Mouse (Mus musculus) neural tube, embryonic 12.5 days (tissue): ENCODE results near the gene Sepsecs. TPM values are rescaled to one million over a fixed set of nuclear protein-coding genes. Genes with fewer than 3 reads are reported as not detected.

Experiments
- ATAC-seq: fragments of 200-750 bp; cut with Nextera tagmentation; 2 replicates; pipeline ENCODE4 v1.8.0; 2017; ENCODE audit warnings: low read depth, mild to moderate bottlenecking, moderate TSS enrichment, moderate library complexity; ENCODE audit not compliant: low FRiP score
- H3K27ac ChIP-seq: fragments of 300-500 bp; sonication (generic); 2 replicates; pipeline ENCODE4 v1.5.1; 2016
- H3K27me3 ChIP-seq: fragments of 300-500 bp; sonication (generic); replicated peaks from 2 replicates; pipeline ENCODE4 v1.6.1; 2016; ENCODE audit warnings: mild to moderate bottlenecking
- H3K36me3 ChIP-seq: fragments of 300-500 bp; sonication (generic); 2 replicates; pipeline ENCODE4 v1.6.1; 2016; ENCODE audit warnings: mild to moderate bottlenecking
- H3K4me1 ChIP-seq: fragments of 300-500 bp; sonication (generic); 2 replicates; pipeline ENCODE4 v1.6.1; 2016
- H3K4me2 ChIP-seq: fragments of 300-500 bp; sonication (generic); replicated peaks from 2 replicates; pipeline ENCODE4 v1.6.1; 2016; ENCODE audit warnings: mild to moderate bottlenecking
- H3K4me3 ChIP-seq: fragments of 300-500 bp; sonication (generic); 2 replicates; pipeline ENCODE4 v1.5.1; 2016
- H3K9ac ChIP-seq: fragments of 300-500 bp; sonication (generic); 2 replicates; pipeline ENCODE4 v1.6.1; 2016; ENCODE audit warnings: mild to moderate bottlenecking
- H3K9me3 ChIP-seq: fragments of 300-500 bp; sonication (generic); 2 replicates; pipeline ENCODE4 v1.6.1; 2016; ENCODE audit warnings: mild to moderate bottlenecking
- WGBS: fragments of 180-500 bp; shearing (Covaris S2); methylation state at CpG from one replicate; pipeline ENCODE4 v1.1.7; 2016; 5-methylcytosine and 5-hydroxymethylcytosine counted together
- polyA plus RNA-seq: library from polyadenylated mRNA; unstranded; fragments of >200 nt; fragmentation: Nextera tagmentation; extraction: Ambion mirVana; gene quantifications from 2 replicates; pipeline ENCODE4 v1.2.1, GENCODE M21; 2016

Sepsecs gene
- polyA plus RNA-seq, 1 experiment from 2014 or later, result 8.8 TPM

GRCm38 (mm10) chr5:52618348-52619270, 50.9 kb downstream of the Sepsecs start:
- Histone ChIP-seq H3K9me3 (0 out of 2 replicates have a peak, but pooled peaks cover 2% of the 10 kb centered on the region), H3K27me3 (no peaks in the 10 kb centered on the region), H3K4me1 (peaks cover 22% of the 10 kb centered on the region), H3K4me3 (peak overlapping the region; percentile 41), H3K27ac (peak overlapping the region; percentile 53; the same call in 1 of the 2 replicates), H3K4me2 (peak overlapping the region; percentile 80), H3K36me3 (no peaks in the 10 kb centered on the region), H3K9ac (peak overlapping the region; percentile 47)
- peak; percentile 76 for ATAC-seq
- 1% methylated on average over 41 of the region's 41 CpGs for WGBS

GRCm38 (mm10) chr5:52617711-52618347, 51.7 kb downstream of the Sepsecs start:
- H3K9ac ChIP-seq, result peak overlapping the region; percentile 47
- peak overlapping the region; percentile 53; the same call in 1 of the 2 replicates for H3K27ac ChIP-seq
- peaks cover 22% of the 10 kb centered on the region for H3K4me1 ChIP-seq
- H3K4me3 ChIP-seq, result peak overlapping the region; percentile 41
- 0 out of 2 replicates have a peak, but pooled peaks cover 5% of the 10 kb centered on the region for H3K9me3 ChIP-seq
- H3K27me3 ChIP-seq, result no peaks in the 10 kb centered on the region
- 37% methylated on average over 9 of the region's 9 CpGs for WGBS
- H3K36me3 ChIP-seq, result no peaks in the 10 kb centered on the region
- peak; percentile 44 for ATAC-seq
- H3K4me2 ChIP-seq, result peak overlapping the region; percentile 80

GRCm38 (mm10) chr5:52616549-52616948, 53.0 kb downstream of the Sepsecs start:
- H3K9ac ChIP-seq, result no peak overlapping the region
- 36% methylated on average over 2 of the region's 2 CpGs for WGBS
- no peak overlapping the region for H3K27ac ChIP-seq

GRCm38 (mm10) chr5:52615421-52615820, 54.1 kb downstream of the Sepsecs start:
- 61% methylated on average over 9 of the region's 9 CpGs for whole genome bisulfite sequencing
- no peak overlapping the region for H3K27ac ChIP-seq
- no peaks in the 10 kb centered on the region for H3K36me3 ChIP-seq
- H3K9ac ChIP-seq, result no peak overlapping the region
- peaks cover 22% of the 10 kb centered on the region for H3K4me1 ChIP-seq
- 0 out of 2 replicates have a peak, but pooled peaks cover 5% of the 10 kb centered on the region for H3K9me3 ChIP-seq
- H3K4me2 ChIP-seq, result no peak overlapping the region
- ATAC-seq, result no peak
- no peaks in the 10 kb centered on the region for H3K27me3 ChIP-seq
- no peak overlapping the region for H3K4me3 ChIP-seq

More at GRCm38 (mm10) chr5:52616549-52616948, 53.0 kb downstream of the Sepsecs start:
- Histone ChIP-seq H3K36me3 (no peaks in the 10 kb centered on the region), H3K4me1 (peaks cover 22% of the 10 kb centered on the region), H3K4me3 (no peak overlapping the region), H3K27me3 (no peaks in the 10 kb centered on the region), H3K9me3 (0 out of 2 replicates have a peak, but pooled peaks cover 5% of the 10 kb centered on the region), H3K4me2 (no peak overlapping the region)
- no peak for ATAC-seq

GRCm38 (mm10) chr5:52614686-52615085, 54.8 kb downstream of the Sepsecs start:
- Histone ChIP-seq H3K36me3 (no peaks in the 10 kb centered on the region), H3K4me3 (no peak overlapping the region), H3K4me1 (peaks cover 22% of the 10 kb centered on the region), H3K27me3 (no peaks in the 10 kb centered on the region), H3K27ac (no peak overlapping the region), H3K9me3 (0 out of 2 replicates have a peak, but pooled peaks cover 5% of the 10 kb centered on the region), H3K9ac (no peak overlapping the region), H3K4me2 (no peak overlapping the region)
- WGBS, result 72% methylated on average over 4 of the region's 4 CpGs
- ATAC-seq, result no peak

GRCm38 (mm10) chr5:52612776-52613175, 56.7 kb downstream of the Sepsecs start:
- ATAC-seq, result no peak
- H3K4me3 ChIP-seq, result no peak overlapping the region
- no peak overlapping the region for H3K27ac ChIP-seq
- no peaks in the 10 kb centered on the region for H3K36me3 ChIP-seq
- H3K9me3 ChIP-seq, result 0 out of 2 replicates have a peak, but pooled peaks cover 5% of the 10 kb centered on the region
- H3K4me2 ChIP-seq, result no peak overlapping the region
- WGBS, result 93% methylated on average over 6 of the region's 8 CpGs
- peaks cover 10% of the 10 kb centered on the region; the same call in 1 of the 2 replicates for H3K4me1 ChIP-seq
- no peak overlapping the region for H3K9ac ChIP-seq
- no peaks in the 10 kb centered on the region for H3K27me3 ChIP-seq

- ATAC-seq, result no peak
These were observed 58.1 kb downstream of the Sepsecs start for GRCm38 (mm10) chr5:52611315-52611895.

GRCm38 (mm10) chr5:52610306-52610705, 59.2 kb downstream of the Sepsecs start:
- 53% methylated on average over 4 of the region's 4 CpGs for WGBS
- 0 out of 2 replicates have a peak, but pooled peaks cover 2% of the 10 kb centered on the region for H3K4me1 ChIP-seq
- no peak for ATAC-seq
- 0 out of 2 replicates have a peak, but pooled peaks cover 5% of the 10 kb centered on the region for H3K9me3 ChIP-seq
- no peaks in the 10 kb centered on the region for H3K27me3 ChIP-seq
- H3K4me2 ChIP-seq, result no peak overlapping the region
- H3K27ac ChIP-seq, result no peak overlapping the region
- no peaks in the 10 kb centered on the region for H3K36me3 ChIP-seq
- H3K4me3 ChIP-seq, result no peak overlapping the region
- no peak overlapping the region for H3K9ac ChIP-seq

More at GRCm38 (mm10) chr5:52611315-52611895, 58.1 kb downstream of the Sepsecs start:
- H3K9me3 ChIP-seq, result 0 out of 2 replicates have a peak, but pooled peaks cover 5% of the 10 kb centered on the region
- H3K9ac ChIP-seq, result no peak overlapping the region
- no peaks in the 10 kb centered on the region for H3K27me3 ChIP-seq
- no peak overlapping the region for H3K4me3 ChIP-seq
- H3K4me2 ChIP-seq, result no peak overlapping the region
- H3K4me1 ChIP-seq, result peaks cover 4% of the 10 kb centered on the region; the same call in 1 of the 2 replicates
- no peaks in the 10 kb centered on the region for H3K36me3 ChIP-seq
- no peak overlapping the region for H3K27ac ChIP-seq
- WGBS, result 79% methylated on average over 10 of the region's 10 CpGs

- ATAC-seq, result no peak
- Histone ChIP-seq H3K4me2 (no peak overlapping the region), H3K27me3 (no peaks in the 10 kb centered on the region), H3K4me1 (no peaks in the 10 kb centered on the region), H3K9ac (no peak overlapping the region), H3K9me3 (0 out of 2 replicates have a peak, but pooled peaks cover 5% of the 10 kb centered on the region), H3K27ac (no peak overlapping the region), H3K36me3 (no peaks in the 10 kb centered on the region), H3K4me3 (no peak overlapping the region)
- 92% methylated on average over 10 of the region's 10 CpGs for WGBS
These were observed 59.8 kb downstream of the Sepsecs start for GRCm38 (mm10) chr5:52609672-52610071.

GRCm38 (mm10) chr5:52604582-52605041, 64.9 kb downstream of the Sepsecs start:
- H3K27me3 ChIP-seq, result no peaks in the 10 kb centered on the region
- no peak for ATAC-seq
- H3K4me1 ChIP-seq, result no peaks in the 10 kb centered on the region
- no peak overlapping the region for H3K9ac ChIP-seq
- H3K27ac ChIP-seq, result no peak overlapping the region
- no peak overlapping the region for H3K4me3 ChIP-seq
- H3K36me3 ChIP-seq, result no peaks in the 10 kb centered on the region
- WGBS, result 54% methylated on average over 6 of the region's 6 CpGs
- H3K9me3 ChIP-seq, result no peaks in the 10 kb centered on the region
- no peak overlapping the region for H3K4me2 ChIP-seq

- H3K9ac ChIP-seq, result no peak overlapping the region
- 90% methylated on average over 9 of the region's 9 CpGs for WGBS
- no peaks in the 10 kb centered on the region for H3K27me3 ChIP-seq
- no peak overlapping the region for H3K4me3 ChIP-seq
- no peak for ATAC-seq
- H3K27ac ChIP-seq, result no peak overlapping the region
- H3K4me1 ChIP-seq, result no peaks in the 10 kb centered on the region
- no peaks in the 10 kb centered on the region for H3K36me3 ChIP-seq
- no peaks in the 10 kb centered on the region for H3K9me3 ChIP-seq
- H3K4me2 ChIP-seq, result no peak overlapping the region
These were observed 78.9 kb downstream of the Sepsecs start for GRCm38 (mm10) chr5:52590612-52591011.
